Mouse (Mus musculus): ENCODE data around the gene Stxbp1.

DNA sequence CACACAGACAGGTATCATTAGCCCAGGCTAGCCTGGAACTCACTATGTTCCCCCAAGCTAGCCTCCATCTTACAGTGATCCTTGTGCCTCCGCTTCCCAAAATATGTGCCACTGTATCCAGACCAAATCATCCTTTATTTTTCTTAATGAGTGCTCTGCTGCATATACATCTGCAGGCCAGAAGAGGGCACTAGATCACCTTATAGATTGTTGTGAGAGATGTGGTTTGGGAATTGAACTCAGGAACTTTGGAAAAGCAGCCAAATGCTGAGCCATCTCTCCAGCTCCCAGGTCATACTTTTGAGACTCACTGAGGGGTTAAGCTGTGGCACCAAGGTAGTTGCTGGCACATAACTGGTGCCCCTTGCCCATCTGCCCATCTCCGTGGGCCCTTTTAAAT, 17.7 kb upstream of the Stxbp1 start:
- TF ChIP-seq CTCF (IDR thresholded peaks at IDR 0.05; ENCODE audit: low read depth) (peak; percentile 88), EP300 (IDR thresholded peaks at IDR 0.05; ENCODE audit: low read depth) (no peak)

Measured in heart, postnatal 0 days (tissue).